Mouse (Mus musculus): ENCODE data around the gene Pms1. TPM values are rescaled to one million over a fixed set of nuclear protein-coding genes. Genes with fewer than 3 reads are reported as not detected.

Gene Pms1
- total and polyA plus RNA-seq, 3 experiments, result 16.7 to 23.2 (median 16.8) TPM

- DNase-seq (ENCODE audit: extremely low read depth), result no peak
- Histone ChIP-seq H3K4me1 (ENCODE audit: control insufficient read depth in 1 of 2, insufficient read depth in 2 of 2) (peaks cover 0 to 23% of the 10 kb centered on the region in 2 experiments; a peak in 2 of 4 replicates), H3K79me2 (replicated peaks; ENCODE audit: control insufficient read depth, extremely low read depth, insufficient read depth, poor library complexity, severe bottlenecking) (no peaks in the 10 kb centered on the region), H3K27ac (ENCODE audit: insufficient read depth, low read depth) (no peak overlapping the region), H3K27me3 (replicated peaks) (no peaks in the 10 kb centered on the region), H3K4me3 (replicated peaks in 1 of 3; ENCODE audit: low read depth in 2 of 3, low read length in 2 of 3, poor library complexity in 1 of 3) (no peak overlapping the region), H3K9ac (ENCODE audit: insufficient read depth, low read depth) (no peak overlapping the region), H3K9me3 (replicated peaks; ENCODE audit: low read length) (no peaks in the 10 kb centered on the region), H3K4me2 (ENCODE audit: insufficient read depth, low read depth, poor library complexity, severe bottlenecking) (no peak overlapping the region), H3K36me3 (replicated peaks in 1 of 2; ENCODE audit: control insufficient read depth in 1 of 2, insufficient read depth in 1 of 2, low read length in 1 of 2) (peaks cover 0 to 36% of the 10 kb centered on the region in 2 experiments)
- in situ Hi-C loops (cut with MboI; ENCODE audit: low pct_ligation_motif_present, low pct_unique_long_range_greater_than_20kb, low sequenced_read_pairs) (no loop called here), dilution Hi-C loops (cut with MboI; ENCODE audit: extremely low pct_ligation_motif_present, extremely low pct_unique_long_range_greater_than_20kb, low sequenced_read_pairs) (no loop called here)
- TF ChIP-seq CHD2 (IDR thresholded peaks at IDR 0.05; ENCODE audit: low read length) (no peak), KAT2A (IDR thresholded peaks at IDR 0.05; ENCODE audit: insufficient replicate concordance, low read length) (no peak), ETS1 (conservative IDR thresholded peaks at IDR 0.05; ENCODE audit: low read depth, low read length) (no peak), HCFC1 (IDR thresholded peaks at IDR 0.05; ENCODE audit: low read depth, low read length) (no peak), BHLHE40 (IDR thresholded peaks at IDR 0.05; ENCODE audit: low read depth, low read length) (no peak), JUND (conservative IDR thresholded peaks at IDR 0.05; ENCODE audit: low read depth, low read length) (no peak), POLR2A (IDR thresholded peaks at IDR 0.05; ENCODE audit: low read depth, low read length) (no peak), ZNF384 (IDR thresholded peaks at IDR 0.05; ENCODE audit: low read depth, low read length) (no peak), USF1 (IDR thresholded peaks at IDR 0.05; ENCODE audit: low read depth, low read length) (no peak), UBTF (IDR thresholded peaks at IDR 0.05; ENCODE audit: low read depth, low read length) (no peak), PAX5 (IDR thresholded peaks at IDR 0.05; ENCODE audit: low read length) (no peak), RCOR1 (conservative IDR thresholded peaks at IDR 0.05; ENCODE audit: low read depth, low read length) (no peak), TCF12 (IDR thresholded peaks at IDR 0.05; ENCODE audit: low read depth, low read length) (no peak), SMC3 (IDR thresholded peaks at IDR 0.05; ENCODE audit: low read depth, low read length) (no peak), CHD1 (IDR thresholded peaks at IDR 0.05; ENCODE audit: low read depth, low read length) (no peak), ZMIZ1 (IDR thresholded peaks at IDR 0.05; ENCODE audit: low read depth, low read length) (no peak), E2F4 (IDR thresholded peaks at IDR 0.05; ENCODE audit: insufficient replicate concordance, low read depth, low read length) (no peak), CTCF (conservative IDR thresholded peaks at IDR 0.05 in 1 of 2, IDR thresholded peaks at IDR 0.05 in 1 of 2; ENCODE audit: low read depth in 2 of 2, low read length in 2 of 2) (no peak), USF2 (conservative IDR thresholded peaks at IDR 0.05; ENCODE audit: low read depth, low read length) (no peak)
Observed at GRCm38 (mm10) chr1:53226063-53226462, 70.8 kb downstream of the Pms1 start.

GRCm38 (mm10) chr1:53225616-53226015 lies 71.2 kb downstream of the Pms1 start:
- H3K27me3 ChIP-seq (replicated peaks), result no peaks in the 10 kb centered on the region
- no peak overlapping the region for H3K27ac ChIP-seq (ENCODE audit: insufficient read depth, low read depth)
- TF ChIP-seq BHLHE40 (IDR thresholded peaks at IDR 0.05; ENCODE audit: low read depth, low read length), result no peak
- TF ChIP-seq ZC3H11A (IDR thresholded peaks at IDR 0.05; ENCODE audit: low read depth, low read length), result no peak
- no peak for TF ChIP-seq NELFE (IDR thresholded peaks at IDR 0.05; ENCODE audit: low read depth, low read length)
- H3K4me1 ChIP-seq (ENCODE audit: control insufficient read depth in 1 of 2, insufficient read depth in 2 of 2), result peaks cover 0 to 18% of the 10 kb centered on the region in 2 experiments; a peak in 2 of 4 replicates
- no peak overlapping the region for H3K4me2 ChIP-seq (ENCODE audit: insufficient read depth, low read depth, poor library complexity, severe bottlenecking)
- dilution Hi-C loops (cut with MboI; ENCODE audit: extremely low pct_ligation_motif_present, extremely low pct_unique_long_range_greater_than_20kb, low sequenced_read_pairs), result no loop called here
- H3K9ac ChIP-seq (ENCODE audit: insufficient read depth, low read depth), result no peak overlapping the region
- no peak overlapping the region for H3K4me3 ChIP-seq (replicated peaks in 1 of 3; ENCODE audit: low read depth in 2 of 3, low read length in 2 of 3, poor library complexity in 1 of 3)
- no peaks in the 10 kb centered on the region for H3K79me2 ChIP-seq (replicated peaks; ENCODE audit: control insufficient read depth, extremely low read depth, insufficient read depth, poor library complexity, severe bottlenecking)
- peaks cover 0 to 36% of the 10 kb centered on the region in 2 experiments for H3K36me3 ChIP-seq (replicated peaks in 1 of 2; ENCODE audit: control insufficient read depth in 1 of 2, insufficient read depth in 1 of 2, low read length in 1 of 2)
- H3K9me3 ChIP-seq (replicated peaks; ENCODE audit: low read length), result no peaks in the 10 kb centered on the region
- in situ Hi-C loops (cut with MboI; ENCODE audit: low pct_ligation_motif_present, low pct_unique_long_range_greater_than_20kb, low sequenced_read_pairs), result no loop called here
- no peak for DNase-seq (ENCODE audit: extremely low read depth)
